Mouse (Mus musculus) thymus, postnatal 4 days (tissue): ENCODE results near the gene Rnf214.

Experiments used
- DNase-seq: peaks from one replicate; pipeline ENCODE4 v3.0.0; 2021

Rnf214 gene

GRCm38 (mm10) chr9:45906355-45907077 is at the start of gene Rnf214, which contains the start of gene Pcsk7:
TSS of gene Rnf214 (minus strand) at chr9:45906911.
TSS of gene Pcsk7 (plus strand) at chr9:45906497.
- DNase-seq, result peak; percentile 95

GRCm38 (mm10) chr9:45955107-45955963 is 48.6 kb upstream of the Rnf214 start, which contains the start of gene Sidt2:
TSS of gene Sidt2 (minus strand) at chr9:45955258.
- peak; percentile 90 for DNase-seq

GRCm38 (mm10) chr9:45954294-45955106 is 47.8 kb upstream of the Rnf214 start:
- DNase-seq, result peak; percentile 68

GRCm38 (mm10) chr9:45953511-45954293 is 47.0 kb upstream of the Rnf214 start:
- DNase-seq, result no peak

- DNase-seq, result no peak
Observed at GRCm38 (mm10) chr9:45952890-45953289, 46.2 kb upstream of the Rnf214 start.

- DNase-seq, result no peak
Observed at GRCm38 (mm10) chr9:45952057-45952456, 45.3 kb upstream of the Rnf214 start.

- DNase-seq, result no peak
Observed at GRCm38 (mm10) chr9:45946872-45947183, 40.1 kb upstream of the Rnf214 start.

GRCm38 (mm10) chr9:45946182-45946871 is 39.6 kb upstream of the Rnf214 start:
- peak; percentile 32 for DNase-seq

GRCm38 (mm10) chr9:45945721-45946120 is 39.0 kb upstream of the Rnf214 start:
- peak; percentile 60 for DNase-seq

- DNase-seq, result peak; percentile 74
Observed at GRCm38 (mm10) chr9:45944506-45945400, 38.0 kb upstream of the Rnf214 start.

GRCm38 (mm10) chr9:45943628-45944505 is 37.2 kb upstream of the Rnf214 start:
- peak; percentile 27 for DNase-seq

- no peak for DNase-seq
Observed at GRCm38 (mm10) chr9:45942916-45943315, 36.2 kb upstream of the Rnf214 start.

- no peak for DNase-seq
Observed at GRCm38 (mm10) chr9:45942464-45942863, 35.8 kb upstream of the Rnf214 start.

- peak; percentile 58 for DNase-seq
Observed at GRCm38 (mm10) chr9:45941329-45941888, 34.7 kb upstream of the Rnf214 start.

- no peak for DNase-seq
Observed at GRCm38 (mm10) chr9:45939794-45940193, 33.1 kb upstream of the Rnf214 start.

GRCm38 (mm10) chr9:45938952-45939637 is 32.4 kb upstream of the Rnf214 start:
- no peak for DNase-seq

- DNase-seq, result no peak
Observed at GRCm38 (mm10) chr9:45938088-45938487, 31.4 kb upstream of the Rnf214 start.

- peak; percentile 61 for DNase-seq
Observed at GRCm38 (mm10) chr9:45936883-45937282, 30.2 kb upstream of the Rnf214 start.
